Mouse (Mus musculus): ENCODE measurements around the gene Ajuba. TPM values are rescaled to one million over a fixed set of nuclear protein-coding genes. Genes with fewer than 3 reads are reported as not detected.
A peak's percentile ranks its signal among the peaks of the same experiment; 100 is the strongest.

The Ajuba gene
- polyA plus RNA-seq, 1 experiment from 2014 or later, result 40.0 TPM

- DNase-seq (ENCODE audit: low spot score), result no peak
- Histone ChIP-seq H3K27ac (ENCODE audit: low read length) (no peak overlapping the region), H3K4me2 (replicated peaks; ENCODE audit: low read depth, low read length) (no peak overlapping the region), H3K36me3 (ENCODE audit: insufficient read depth, low read length) (peaks cover 4% of the 10 kb centered on the region; the same call in 1 of the 2 replicates), H3K4me3 (ENCODE audit: low read depth, low read length) (no peak overlapping the region), H3K27me3 (replicated peaks; ENCODE audit: insufficient read depth, low read length) (no peaks in the 10 kb centered on the region), H3K9ac (replicated peaks; ENCODE audit: low read depth) (no peak overlapping the region), H3K9me3 (ENCODE audit: low read length) (no peaks in the 10 kb centered on the region), H3K4me1 (ENCODE audit: insufficient read depth, low read depth, low read length) (no peaks in the 10 kb centered on the region)
- TF ChIP-seq CTCF (IDR thresholded peaks at IDR 0.05), result peak; percentile 72
- no peak for TF ChIP-seq EP300 (IDR thresholded peaks at IDR 0.05)
- 79% methylated on average over 7 of the region's 7 CpGs for WGBS
- no peak for ATAC-seq
These were observed 19.7 kb upstream of the Ajuba start for GRCm38 (mm10) chr14:54597084-54597483.

GRCm38 (mm10) chr14:54594631-54595414, 17.5 kb upstream of the Ajuba start:
- ATAC-seq, result no peak
- WGBS, result 66% methylated on average over 28 of the region's 28 CpGs
- no peak overlapping the region for H3K4me2 ChIP-seq (replicated peaks; ENCODE audit: low read depth, low read length)

GRCm38 (mm10) chr14:54594055-54594454, 16.7 kb upstream of the Ajuba start:
- Histone ChIP-seq H3K27ac (ENCODE audit: low read length) (no peak overlapping the region), H3K4me1 (ENCODE audit: insufficient read depth, low read depth, low read length) (no peaks in the 10 kb centered on the region), H3K4me3 (ENCODE audit: low read depth, low read length) (no peak overlapping the region), H3K36me3 (ENCODE audit: insufficient read depth, low read length) (peaks cover 4% of the 10 kb centered on the region; the same call in 1 of the 2 replicates), H3K4me2 (replicated peaks; ENCODE audit: low read depth, low read length) (no peak overlapping the region), H3K27me3 (replicated peaks; ENCODE audit: insufficient read depth, low read length) (no peaks in the 10 kb centered on the region), H3K9ac (replicated peaks; ENCODE audit: low read depth) (no peak overlapping the region), H3K9me3 (ENCODE audit: low read length) (no peaks in the 10 kb centered on the region)
- no peak for ATAC-seq
- TF ChIP-seq CTCF (IDR thresholded peaks at IDR 0.05), result peak; percentile 46
- TF ChIP-seq EP300 (IDR thresholded peaks at IDR 0.05), result no peak
- 90% methylated on average over 3 of the region's 3 CpGs for WGBS
- no peak for DNase-seq (ENCODE audit: low spot score)

More at GRCm38 (mm10) chr14:54594631-54595414, 17.5 kb upstream of the Ajuba start:
- Histone ChIP-seq H3K4me3 (ENCODE audit: low read depth, low read length) (no peak overlapping the region), H3K4me1 (ENCODE audit: insufficient read depth, low read depth, low read length) (no peaks in the 10 kb centered on the region), H3K9me3 (ENCODE audit: low read length) (no peaks in the 10 kb centered on the region), H3K9ac (replicated peaks; ENCODE audit: low read depth) (no peak overlapping the region), H3K27ac (ENCODE audit: low read length) (no peak overlapping the region), H3K27me3 (replicated peaks; ENCODE audit: insufficient read depth, low read length) (no peaks in the 10 kb centered on the region), H3K36me3 (ENCODE audit: insufficient read depth, low read length) (peaks cover 4% of the 10 kb centered on the region; the same call in 1 of the 2 replicates)
- DNase-seq (ENCODE audit: low spot score), result no peak
- no peak for TF ChIP-seq EP300 (IDR thresholded peaks at IDR 0.05)
- TF ChIP-seq CTCF (IDR thresholded peaks at IDR 0.05), result no peak

- no peak for ATAC-seq
These were observed 15.1 kb upstream of the Ajuba start for GRCm38 (mm10) chr14:54592319-54592934.

GRCm38 (mm10) chr14:54591056-54591455, 13.7 kb upstream of the Ajuba start:
- no peak for DNase-seq (ENCODE audit: low spot score)
- H3K27ac ChIP-seq (ENCODE audit: low read length), result no peak overlapping the region
- H3K36me3 ChIP-seq (ENCODE audit: insufficient read depth, low read length), result peaks cover 4% of the 10 kb centered on the region; the same call in 1 of the 2 replicates
- no peak overlapping the region for H3K4me2 ChIP-seq (replicated peaks; ENCODE audit: low read depth, low read length)
- TF ChIP-seq EP300 (IDR thresholded peaks at IDR 0.05) (no peak), CTCF (IDR thresholded peaks at IDR 0.05) (no peak)
- no peaks in the 10 kb centered on the region for H3K27me3 ChIP-seq (replicated peaks; ENCODE audit: insufficient read depth, low read length)
- H3K9ac ChIP-seq (replicated peaks; ENCODE audit: low read depth), result no peak overlapping the region
- no peak for ATAC-seq
- 91% methylated on average over 16 of the region's 16 CpGs for WGBS
- no peaks in the 10 kb centered on the region for H3K4me1 ChIP-seq (ENCODE audit: insufficient read depth, low read depth, low read length)
- H3K4me3 ChIP-seq (ENCODE audit: low read depth, low read length), result no peak overlapping the region
- H3K9me3 ChIP-seq (ENCODE audit: low read length), result no peaks in the 10 kb centered on the region

More at GRCm38 (mm10) chr14:54592319-54592934, 15.1 kb upstream of the Ajuba start:
- 51% methylated on average over 10 of the region's 10 CpGs for WGBS
- no peak for TF ChIP-seq EP300 (IDR thresholded peaks at IDR 0.05)
- TF ChIP-seq CTCF (IDR thresholded peaks at IDR 0.05), result no peak
- no peaks in the 10 kb centered on the region for H3K9me3 ChIP-seq (ENCODE audit: low read length)
- H3K36me3 ChIP-seq (ENCODE audit: insufficient read depth, low read length), result peaks cover 4% of the 10 kb centered on the region; the same call in 1 of the 2 replicates
- no peak for DNase-seq (ENCODE audit: low spot score)
- no peak overlapping the region for H3K4me2 ChIP-seq (replicated peaks; ENCODE audit: low read depth, low read length)
- peak overlapping the region; percentile 9; the same call in 1 of the 2 replicates for H3K27ac ChIP-seq (ENCODE audit: low read length)
- H3K27me3 ChIP-seq (replicated peaks; ENCODE audit: insufficient read depth, low read length), result no peaks in the 10 kb centered on the region
- no peak overlapping the region for H3K9ac ChIP-seq (replicated peaks; ENCODE audit: low read depth)
- no peaks in the 10 kb centered on the region for H3K4me1 ChIP-seq (ENCODE audit: insufficient read depth, low read depth, low read length)
- no peak overlapping the region for H3K4me3 ChIP-seq (ENCODE audit: low read depth, low read length)

- Histone ChIP-seq H3K27me3 (replicated peaks; ENCODE audit: insufficient read depth, low read length) (no peaks in the 10 kb centered on the region), H3K9ac (replicated peaks; ENCODE audit: low read depth) (no peak overlapping the region), H3K9me3 (ENCODE audit: low read length) (no peaks in the 10 kb centered on the region), H3K4me2 (replicated peaks; ENCODE audit: low read depth, low read length) (no peak overlapping the region), H3K4me3 (ENCODE audit: low read depth, low read length) (no peak overlapping the region), H3K27ac (ENCODE audit: low read length) (no peak overlapping the region), H3K36me3 (ENCODE audit: insufficient read depth, low read length) (no peaks in the 10 kb centered on the region), H3K4me1 (ENCODE audit: insufficient read depth, low read depth, low read length) (no peaks in the 10 kb centered on the region)
- 34% methylated on average over 7 of the region's 7 CpGs for WGBS
- DNase-seq (ENCODE audit: low spot score) (peak; percentile 83), ATAC-seq (peak; percentile 78)
- TF ChIP-seq CTCF (IDR thresholded peaks at IDR 0.05), result peak; percentile 84
- no peak for TF ChIP-seq EP300 (IDR thresholded peaks at IDR 0.05)
These were observed 6.5 kb upstream of the Ajuba start for GRCm38 (mm10) chr14:54583681-54584338.
